ENCODE assay signal across 10 mouse cellular contexts in the genomic region with DNA sequence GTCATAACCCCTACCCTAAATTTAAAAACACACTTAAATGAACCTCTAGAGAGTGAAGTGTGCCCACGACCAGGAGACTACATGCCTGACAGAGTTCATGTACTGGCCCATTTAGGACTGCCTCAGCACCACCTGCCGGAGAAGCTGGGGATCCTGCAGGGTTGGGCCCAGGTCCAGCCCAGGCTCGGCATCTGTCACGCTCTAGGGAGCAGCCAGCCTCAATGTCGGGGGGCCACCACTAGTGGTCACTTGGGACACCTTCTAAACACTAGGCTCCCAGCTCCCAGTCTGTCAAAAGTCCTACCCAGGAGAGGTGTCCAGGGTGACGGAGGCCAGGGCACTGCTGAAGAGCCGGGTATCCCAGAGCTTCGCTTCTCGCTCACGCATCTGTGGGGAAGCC. TPM values are rescaled to one million over a fixed set of nuclear protein-coding genes. Genes with fewer than 3 reads are reported as not detected.
DNase-seq lines count a peak whose midpoint lies in the region; ATAC-seq and TF ChIP-seq lines count a peak whose summit lies in the region.
"Had no signal": no experiment of that assay in that cellular context is flagged by ENCODE, and none has a peak within 500 bp of the region (broad histone marks: within the 10 kb centered on the region; RNA-seq: fewer than 3 reads in every experiment).

No protein-coding gene starts in this region.

- peak overlapping the region; percentile 76 for H3K27ac ChIP-seq in heart, postnatal 0 days (ENCODE audit: low read depth)

- no peak overlapping the region for H3K4me2 ChIP-seq in heart, postnatal 0 days (ENCODE audit: low read depth, low read length)

- peaks cover 35% of the 10 kb centered on the region for H3K36me3 ChIP-seq in heart, postnatal 0 days (replicated peaks; ENCODE audit: control insufficient read depth, insufficient read depth, low read length)

- H3K9me3 ChIP-seq in heart, postnatal 0 days (replicated peaks; ENCODE audit: control insufficient read depth, low read length), result no peaks in the 10 kb centered on the region
- H3K9me3 ChIP-seq: G1E had no signal

- intact Hi-C loops in left cerebral cortex, postnatal 4 days (cut with DNase I), result no loop called here

- TF ChIP-seq EP300 in heart, postnatal 0 days (IDR thresholded peaks at IDR 0.05; ENCODE audit: low read depth), result no peak

- no peak for ATAC-seq in heart, postnatal 0 days (ENCODE audit: insufficient read depth, low read depth)
- ATAC-seq: forebrain, embryonic 16.5 days had no signal

- 64% methylated on average over 10 of the region's 10 CpGs for WGBS in heart, postnatal 0 days

- TF ChIP-seq CTCF in heart, postnatal 0 days (IDR thresholded peaks at IDR 0.05; ENCODE audit: low read depth), result peak; percentile 38

- H3K27me3 ChIP-seq in heart, postnatal 0 days (ENCODE audit: control insufficient read depth, insufficient read depth, low read length), result no peaks in the 10 kb centered on the region

- peak; percentile 51 for DNase-seq in left cerebral cortex, postnatal 4 days
- DNase-seq in left cerebral cortex, adult 18-20 months (ENCODE audit: low spot score in 2 of 2), result no peak
- DNase-seq in cerebellum, postnatal 10 days, result peak; percentile 56 to 62
- DNase-seq in heart, postnatal 0 days (ENCODE audit: low spot score), result peak; percentile 11
- peak; percentile 65 to 76 for DNase-seq in kidney, postnatal 4 days
- no peak for DNase-seq in urinary bladder, postnatal 14 days (ENCODE audit: low spot score)
- DNase-seq in layer of hippocampus, adult 18-20 months (ENCODE audit: low spot score in 2 of 2), result no peak
- no peak for DNase-seq in adrenal gland, adult 2 months

- H3K4me1 ChIP-seq in heart, postnatal 0 days (ENCODE audit: control insufficient read depth, insufficient read depth), result peaks cover 43% of the 10 kb centered on the region

- no peak overlapping the region for H3K9ac ChIP-seq in heart, postnatal 0 days (replicated peaks; ENCODE audit: low read depth, low read length)

- no peak overlapping the region for H3K4me3 ChIP-seq in heart, postnatal 0 days (ENCODE audit: low read depth, low read length)

RNA-seq across cellular contexts. Expression of gene Dnaja3, which starts 14.9 kb away (rescaled TPM):
- total RNA-seq in left cerebral cortex, postnatal 4 days (2021), result 10 to 100 TPM; 40.0 to 40.2 TPM
- total RNA-seq in left cerebral cortex, adult 18-20 months (2021), result 10 to 100 TPM; 61.5 to 64.2 TPM
- total RNA-seq in heart, postnatal 0 days (2014; rRNA removed; ENCODE audit: low replicate concordance), result 99.6 and 102 TPM in 2 replicates
- polyA plus RNA-seq in heart, postnatal 0 days (2015; fragmentation: Nextera tagmentation; extraction: Ambion mirVana), result 99.5 and 103 TPM in 2 replicates
- total RNA-seq in layer of hippocampus, adult 18-20 months (2021), result 10 to 100 TPM; 66.1 to 66.9 TPM
- total RNA-seq in adrenal gland, adult 2 months (2021), result 100 to 1,000 TPM; 122 to 148 TPM
- polyA plus RNA-seq in adrenal gland, adult 2 months (2012; rRNA removed), result 33.2 and 37.5 TPM in 2 replicates

RNA-seq across cellular contexts. Expression of gene Vasn, which starts 15.0 kb away (rescaled TPM):
- total RNA-seq in left cerebral cortex, postnatal 4 days (2021), result 1 to 10 TPM; 2.6 to 3.2 TPM
- 10 to 100 TPM; 11.5 to 11.6 TPM for total RNA-seq in left cerebral cortex, adult 18-20 months (2021)
- 38.7 and 64.8 TPM in 2 replicates for total RNA-seq in heart, postnatal 0 days (2014; rRNA removed; ENCODE audit: low replicate concordance)
- polyA plus RNA-seq in heart, postnatal 0 days (2015; fragmentation: Nextera tagmentation; extraction: Ambion mirVana), result 8.1 and 9.3 TPM in 2 replicates
- 1 to 10 TPM; 4.5 to 5.3 TPM for total RNA-seq in layer of hippocampus, adult 18-20 months (2021)
- total RNA-seq in adrenal gland, adult 2 months (2021), result 10 to 100 TPM in 1 of 2 experiments, 1 to 10 TPM in 1; 8.4 to 15.4 TPM
- polyA plus RNA-seq in adrenal gland, adult 2 months (2012; rRNA removed), result 28.1 and 30.9 TPM in 2 replicates

RNA-seq across cellular contexts. Expression of gene Coro7, which starts 24.9 kb away (rescaled TPM):
- total RNA-seq in left cerebral cortex, postnatal 4 days (2021), result 100 to 1,000 TPM in 1 of 2 experiments, 10 to 100 TPM in 1; 99.4 to 104 TPM
- total RNA-seq in left cerebral cortex, adult 18-20 months (2021), result 10 to 100 TPM; 78.4 to 85.4 TPM
- 17.2 and 17.8 TPM in 2 replicates for total RNA-seq in heart, postnatal 0 days (2014; rRNA removed; ENCODE audit: low replicate concordance)
- 8.0 and 9.9 TPM in 2 replicates for polyA plus RNA-seq in heart, postnatal 0 days (2015; fragmentation: Nextera tagmentation; extraction: Ambion mirVana)
- 10 to 100 TPM; 79.0 to 95.7 TPM for total RNA-seq in layer of hippocampus, adult 18-20 months (2021)
- total RNA-seq in adrenal gland, adult 2 months (2021), result 10 to 100 TPM; 27.3 to 35.5 TPM
- polyA plus RNA-seq in adrenal gland, adult 2 months (2012; rRNA removed), result 58.0 and 60.3 TPM in 2 replicates

RNA-seq across cellular contexts. Expression of gene Pam16, which starts 29.9 kb away (rescaled TPM):
- 10 to 100 TPM; 76.7 to 85.7 TPM for total RNA-seq in left cerebral cortex, postnatal 4 days (2021)
- 10 to 100 TPM; 72.1 to 86.6 TPM for total RNA-seq in left cerebral cortex, adult 18-20 months (2021)
- 23.9 and 74.9 TPM in 2 replicates for total RNA-seq in heart, postnatal 0 days (2014; rRNA removed; ENCODE audit: low replicate concordance)
- polyA plus RNA-seq in heart, postnatal 0 days (2015; fragmentation: Nextera tagmentation; extraction: Ambion mirVana), result 172 and 184 TPM in 2 replicates
- 10 to 100 TPM; 79.8 to 81.0 TPM for total RNA-seq in layer of hippocampus, adult 18-20 months (2021)
- 100 to 1,000 TPM; 104 to 111 TPM for total RNA-seq in adrenal gland, adult 2 months (2021)
- polyA plus RNA-seq in adrenal gland, adult 2 months (2012; rRNA removed), result 16.0 and 33.4 TPM in 2 replicates

Comparison
In these comparisons a context has a peak if more than half of its experiments do, and no peak if none do; other contexts are left out.
1. DNase-seq: peak in left cerebral cortex, postnatal 4 days (single experiment), cerebellum, postnatal 10 days (2 of 2), heart, postnatal 0 days (single experiment) and kidney, postnatal 4 days (2 of 2); none in left cerebral cortex, adult 18-20 months (0 of 2), urinary bladder, postnatal 14 days (single experiment), layer of hippocampus, adult 18-20 months (0 of 2) and adrenal gland, adult 2 months (single experiment).